Mouse (Mus musculus) heart, embryonic 10.5 days (tissue): ENCODE data around the gene Zeb2. TPM values are rescaled to one million over a fixed set of nuclear protein-coding genes. Genes with fewer than 3 reads are reported as not detected.

Experiments
- DNase-seq: peaks from one replicate; pipeline ENCODE4 v3.0.0-alpha.2; 2017; ENCODE audit warnings: low spot score
- H3K27ac ChIP-seq: fragments of 300-500 bp; sonication (generic); 2 replicates; pipeline ENCODE4 v1.5.1; 2016; ENCODE audit warnings: mild to moderate bottlenecking
- H3K27me3 ChIP-seq: fragments of 300-500 bp; sonication (generic); 2 replicates; pipeline ENCODE4 v1.6.1; 2016; ENCODE audit warnings: mild to moderate bottlenecking; ENCODE audit not compliant: poor library complexity, insufficient read depth, severe bottlenecking
- H3K36me3 ChIP-seq: fragments of 300-500 bp; sonication (generic); 2 replicates; pipeline ENCODE4 v1.6.1; 2016; ENCODE audit warnings: mild to moderate bottlenecking, moderate library complexity
- H3K4me1 ChIP-seq: fragments of 300-500 bp; sonication (generic); 2 replicates; pipeline ENCODE4 v1.6.1; 2016; ENCODE audit warnings: mild to moderate bottlenecking
- H3K4me3 ChIP-seq: fragments of 300-500 bp; sonication (generic); 2 replicates; pipeline ENCODE4 v1.5.1; 2016; ENCODE audit warnings: mild to moderate bottlenecking, moderate library complexity
- H3K9me3 ChIP-seq: fragments of 300-500 bp; sonication (generic); 2 replicates; pipeline ENCODE4 v1.6.1; 2016; ENCODE audit warnings: mild to moderate bottlenecking, moderate library complexity
- WGBS: fragments of 180-500 bp; shearing (Covaris S2); methylation state at CpG from one replicate; pipeline ENCODE4 v1.1.7; 2016; 5-methylcytosine and 5-hydroxymethylcytosine counted together
- polyA plus RNA-seq: library from polyadenylated mRNA; unstranded; fragments of >200 nt; fragmentation: Nextera tagmentation; extraction: Ambion mirVana; gene quantifications from 2 replicates; pipeline ENCODE4 v1.2.1, GENCODE M21; 2016

The Zeb2 gene
- polyA plus RNA-seq, 1 experiment from 2014 or later: 25.1 TPM

GRCm38 (mm10) chr2:45101040-45101439 lies 16.2 kb downstream of the Zeb2 start:
- no peak for DNase-seq
- H3K36me3 ChIP-seq: no peaks in the 10 kb centered on the region
- peak overlapping the region; percentile 74 for H3K27ac ChIP-seq
- H3K4me3 ChIP-seq: no peak overlapping the region
- H3K9me3 ChIP-seq: no peaks in the 10 kb centered on the region
- peaks cover 92% of the 10 kb centered on the region for H3K4me1 ChIP-seq
- no peaks in the 10 kb centered on the region for H3K27me3 ChIP-seq
- WGBS: 36% methylated on average over 4 of the region's 4 CpGs

GRCm38 (mm10) chr2:45100628-45101027 lies 16.6 kb downstream of the Zeb2 start:
- H3K4me1 ChIP-seq: peaks cover 92% of the 10 kb centered on the region
- H3K27ac ChIP-seq: peak overlapping the region; percentile 74; the same call in 1 of the 2 replicates
- no peaks in the 10 kb centered on the region for H3K27me3 ChIP-seq
- H3K36me3 ChIP-seq: no peaks in the 10 kb centered on the region
- no peak overlapping the region for H3K4me3 ChIP-seq
- DNase-seq: no peak
- no peaks in the 10 kb centered on the region for H3K9me3 ChIP-seq
- 60% methylated on average over 7 of the region's 7 CpGs for WGBS

- Histone ChIP-seq H3K4me3 (no peak overlapping the region), H3K36me3 (no peaks in the 10 kb centered on the region), H3K9me3 (no peaks in the 10 kb centered on the region), H3K27ac (peak overlapping the region; percentile 74; the same call in 1 of the 2 replicates), H3K4me1 (peaks cover 92% of the 10 kb centered on the region), H3K27me3 (no peaks in the 10 kb centered on the region)
- no peak for DNase-seq
- WGBS: 42% methylated on average over 4 of the region's 4 CpGs
Observed at GRCm38 (mm10) chr2:45100017-45100416, 17.2 kb downstream of the Zeb2 start.

GRCm38 (mm10) chr2:45099081-45099480 lies 18.1 kb downstream of the Zeb2 start:
- Histone ChIP-seq H3K36me3 (no peaks in the 10 kb centered on the region), H3K27me3 (no peaks in the 10 kb centered on the region), H3K4me1 (peaks cover 90% of the 10 kb centered on the region), H3K4me3 (no peak overlapping the region), H3K27ac (peak overlapping the region; percentile 22; the same call in 1 of the 2 replicates), H3K9me3 (no peaks in the 10 kb centered on the region)
- no peak for DNase-seq
- WGBS: 75% methylated on average over 4 of the region's 4 CpGs

- no peak for DNase-seq
- H3K27ac ChIP-seq: peak overlapping the region; percentile 75
- H3K4me3 ChIP-seq: peak overlapping the region; percentile 22; the same call in 1 of the 2 replicates
- no peaks in the 10 kb centered on the region for H3K9me3 ChIP-seq
- H3K27me3 ChIP-seq: no peaks in the 10 kb centered on the region
- no peaks in the 10 kb centered on the region for H3K36me3 ChIP-seq
- H3K4me1 ChIP-seq: peaks cover 88% of the 10 kb centered on the region
- 0% methylated on average over 5 of the region's 5 CpGs for WGBS
Observed at GRCm38 (mm10) chr2:45097969-45098368, 19.2 kb downstream of the Zeb2 start.

- H3K9me3 ChIP-seq: no peaks in the 10 kb centered on the region
- DNase-seq: no peak
- H3K27ac ChIP-seq: peak overlapping the region; percentile 81
- H3K27me3 ChIP-seq: no peaks in the 10 kb centered on the region
- WGBS: 34% methylated on average over 10 of the region's 10 CpGs
- H3K4me3 ChIP-seq: no peak overlapping the region
- peaks cover 76% of the 10 kb centered on the region for H3K4me1 ChIP-seq
- H3K36me3 ChIP-seq: no peaks in the 10 kb centered on the region
Observed at GRCm38 (mm10) chr2:45096638-45097247, 20.5 kb downstream of the Zeb2 start.

- Histone ChIP-seq H3K4me3 (no peak overlapping the region), H3K36me3 (no peaks in the 10 kb centered on the region), H3K27ac (peak overlapping the region; percentile 63; the same call in 1 of the 2 replicates), H3K9me3 (no peaks in the 10 kb centered on the region), H3K27me3 (no peaks in the 10 kb centered on the region), H3K4me1 (peaks cover 76% of the 10 kb centered on the region)
- WGBS: 46% methylated on average over 9 of the region's 9 CpGs
- no peak for DNase-seq
Observed at GRCm38 (mm10) chr2:45095825-45096224, 21.4 kb downstream of the Zeb2 start.

- DNase-seq: no peak
- no peaks in the 10 kb centered on the region for H3K9me3 ChIP-seq
- H3K27ac ChIP-seq: peak overlapping the region; percentile 16; the same call in 1 of the 2 replicates
- peaks cover 71% of the 10 kb centered on the region for H3K4me1 ChIP-seq
- H3K36me3 ChIP-seq: no peaks in the 10 kb centered on the region
- H3K4me3 ChIP-seq: no peak overlapping the region
- no peaks in the 10 kb centered on the region for H3K27me3 ChIP-seq
- WGBS: 58% methylated on average over 2 of the region's 2 CpGs
Observed at GRCm38 (mm10) chr2:45094371-45094967, 22.7 kb downstream of the Zeb2 start.

GRCm38 (mm10) chr2:45093479-45093878 lies 23.7 kb downstream of the Zeb2 start:
- 90% methylated on average over 7 of the region's 7 CpGs for WGBS
- Histone ChIP-seq H3K4me1 (peaks cover 71% of the 10 kb centered on the region), H3K4me3 (no peak overlapping the region), H3K9me3 (no peaks in the 10 kb centered on the region), H3K27me3 (no peaks in the 10 kb centered on the region), H3K36me3 (no peaks in the 10 kb centered on the region), H3K27ac (no peak overlapping the region)
- no peak for DNase-seq

- 97% methylated on average over 5 of the region's 5 CpGs for WGBS
- Histone ChIP-seq H3K36me3 (no peaks in the 10 kb centered on the region), H3K9me3 (no peaks in the 10 kb centered on the region), H3K27ac (no peak overlapping the region), H3K27me3 (no peaks in the 10 kb centered on the region), H3K4me3 (no peak overlapping the region), H3K4me1 (peaks cover 72% of the 10 kb centered on the region)
- DNase-seq: no peak
Observed at GRCm38 (mm10) chr2:45092654-45093053, 24.5 kb downstream of the Zeb2 start.

GRCm38 (mm10) chr2:45090529-45091297 lies 26.5 kb downstream of the Zeb2 start:
- Histone ChIP-seq H3K27me3 (no peaks in the 10 kb centered on the region), H3K27ac (0 out of 2 replicates have a peak overlapping the region, but pooled peaks have one; percentile 2), H3K4me1 (peaks cover 65% of the 10 kb centered on the region), H3K9me3 (no peaks in the 10 kb centered on the region), H3K36me3 (no peaks in the 10 kb centered on the region), H3K4me3 (no peak overlapping the region)
- no peak for DNase-seq
- 90% methylated on average over 8 of the region's 8 CpGs for WGBS

GRCm38 (mm10) chr2:45089251-45089530 lies 28.0 kb downstream of the Zeb2 start:
- H3K4me3 ChIP-seq: no peak overlapping the region
- H3K27me3 ChIP-seq: no peaks in the 10 kb centered on the region
- 0 out of 2 replicates have a peak overlapping the region, but pooled peaks have one; percentile 47 for H3K27ac ChIP-seq
- 50% methylated on average over 3 of the region's 3 CpGs for WGBS
- no peaks in the 10 kb centered on the region for H3K9me3 ChIP-seq
- H3K4me1 ChIP-seq: peaks cover 52% of the 10 kb centered on the region
- no peaks in the 10 kb centered on the region for H3K36me3 ChIP-seq
- no peak for DNase-seq
